Mouse (Mus musculus): Measurements from ENCODE around the gene Sbno2.

DNA sequence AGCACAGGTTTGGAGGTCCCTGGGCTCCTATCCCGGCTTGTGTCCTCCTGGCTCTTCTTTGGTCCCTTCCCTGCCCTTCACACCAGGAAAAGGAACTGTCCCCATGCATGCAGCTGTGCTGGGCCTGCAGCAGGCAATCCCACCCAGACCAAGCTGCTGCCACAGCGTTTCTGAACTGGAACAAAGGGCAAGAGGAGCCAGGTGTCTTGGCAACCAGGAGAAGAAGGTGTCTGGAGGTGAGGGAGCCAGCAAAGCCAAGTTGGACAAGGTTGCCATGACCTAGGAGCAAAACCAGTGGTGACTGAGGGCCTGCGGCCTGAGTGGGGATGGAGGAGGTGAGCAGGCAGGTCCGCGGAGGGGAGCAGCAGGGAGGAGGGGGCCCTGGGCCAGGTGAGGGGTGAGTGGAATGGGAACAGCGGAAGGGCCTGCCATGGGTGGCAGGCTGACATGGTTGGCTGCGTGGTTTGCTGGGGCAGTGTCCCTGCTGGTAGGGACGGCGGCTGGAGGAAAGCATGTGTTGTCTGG is 58.3 kb downstream of the Sbno2 start, which contains the start of gene Gpx4:
- TF ChIP-seq CTCF (IDR thresholded peaks at IDR 0.05; ENCODE audit: borderline replicate concordance, insufficient read depth, low read depth, low read length) (no peak), POLR2A (IDR thresholded peaks at IDR 0.05; ENCODE audit: borderline replicate concordance, insufficient read depth, low read length) (no peak)
